Mouse (Mus musculus) cortical plate, adult 2 months (tissue): ENCODE data around the gene Tmem79.
"Not testable (repeated sequence)": the region's sequence is repeated elsewhere in the genome, so short reads cannot be mapped to it uniquely, and the experiment has no call there.

ENCODE experiments used
- CTCF ChIP-seq: fragments of 200-500 bp; IDR thresholded peaks from 2 replicates; pipeline ENCODE4 v1.5.1; 2011; ENCODE audit warnings: mild to moderate bottlenecking, control low read depth, low read length; ENCODE audit not compliant: insufficient read depth; ENCODE audit errors: extremely low read depth
- POLR2A ChIP-seq: fragments of 200-500 bp; IDR thresholded peaks from 2 replicates; pipeline ENCODE4 v1.6.1; 2011; ENCODE audit warnings: mild to moderate bottlenecking, low read length, control low read depth; ENCODE audit not compliant: insufficient read depth; ENCODE audit errors: extremely low read depth

- TF ChIP-seq CTCF, POLR2A: not testable (repeated sequence)
Measured at GRCm38 (mm10) chr3:88376644-88377043, 40.7 kb upstream of the Tmem79 start.
